Mouse (Mus musculus) midbrain, embryonic 14.5 days (tissue): ENCODE results near the gene Aldoart2. TPM values are rescaled to one million over a fixed set of nuclear protein-coding genes. Genes with fewer than 3 reads are reported as not detected.
"Not testable (repeated sequence)": the region's sequence is repeated elsewhere in the genome, so short reads cannot be mapped to it uniquely, and the experiment has no call there.

ENCODE experiments used
- ATAC-seq: fragments of 200-750 bp; cut with Nextera tagmentation; 2 replicates; pipeline ENCODE4 v1.8.0; 2017; ENCODE audit warnings: moderate number of reproducible peaks, moderate library complexity; ENCODE audit not compliant: low FRiP score, low TSS enrichment
- DNase-seq: peaks from one replicate; pipeline ENCODE4 v3.0.0-alpha.2; 2015
- H3K27ac ChIP-seq: fragments of 300-500 bp; sonication (generic); replicated peaks from 2 replicates; pipeline ENCODE4 v1.5.1; 2014; ENCODE audit warnings: mild to moderate bottlenecking, low read depth, low read length, moderate library complexity
- H3K27me3 ChIP-seq: fragments of 300-500 bp; sonication (generic); 2 replicates; pipeline ENCODE4 v1.6.1; 2014; ENCODE audit warnings: low read length, control low read depth, mixed read lengths; ENCODE audit not compliant: control insufficient read depth, insufficient read depth
- H3K36me3 ChIP-seq: fragments of 300-500 bp; sonication (generic); 2 replicates; pipeline ENCODE4 v1.6.1; 2014; ENCODE audit warnings: low read length, control low read depth; ENCODE audit not compliant: control insufficient read depth, insufficient read depth
- H3K4me1 ChIP-seq: fragments of 300-500 bp; sonication (generic); 2 replicates; pipeline ENCODE4 v1.6.1; 2014; ENCODE audit warnings: mild to moderate bottlenecking, antibody characterized with exemption, low read length, control low read depth; ENCODE audit not compliant: control insufficient read depth, insufficient read depth
- H3K4me2 ChIP-seq: fragments of 300-500 bp; sonication (generic); 2 replicates; pipeline ENCODE4 v1.6.1; 2014; ENCODE audit warnings: mild to moderate bottlenecking, low read length, moderate library complexity
- H3K4me3 ChIP-seq: fragments of 300-500 bp; sonication (generic); replicated peaks from 2 replicates; pipeline ENCODE4 v1.5.1; 2014; ENCODE audit warnings: low read depth, low read length
- H3K9ac ChIP-seq: fragments of 300-500 bp; sonication (generic); replicated peaks from 2 replicates; pipeline ENCODE4 v1.6.1; 2014; ENCODE audit warnings: mild to moderate bottlenecking, low read length, moderate library complexity
- H3K9me3 ChIP-seq: fragments of 300-500 bp; sonication (generic); 2 replicates; pipeline ENCODE4 v1.6.1; 2016; ENCODE audit warnings: low read length, control low read depth, mixed read lengths; ENCODE audit not compliant: control insufficient read depth
- WGBS: fragments of 180-500 bp; shearing (Covaris S2); extraction: QIAGEN DNeasy Blood & Tissue Kit; methylation state at CpG from one replicate; pipeline ENCODE4 v1.1.7; 2014; 5-methylcytosine and 5-hydroxymethylcytosine counted together
- polyA plus RNA-seq: library from polyadenylated mRNA; unstranded; fragments of >200 nt; fragmentation: Nextera tagmentation; extraction: Ambion mirVana; gene quantifications from 2 replicates; pipeline ENCODE4 v1.2.1, GENCODE M21; 2014

Gene Aldoart2
- polyA plus RNA-seq, 1 experiment from 2014 or later = not detected

DNA sequence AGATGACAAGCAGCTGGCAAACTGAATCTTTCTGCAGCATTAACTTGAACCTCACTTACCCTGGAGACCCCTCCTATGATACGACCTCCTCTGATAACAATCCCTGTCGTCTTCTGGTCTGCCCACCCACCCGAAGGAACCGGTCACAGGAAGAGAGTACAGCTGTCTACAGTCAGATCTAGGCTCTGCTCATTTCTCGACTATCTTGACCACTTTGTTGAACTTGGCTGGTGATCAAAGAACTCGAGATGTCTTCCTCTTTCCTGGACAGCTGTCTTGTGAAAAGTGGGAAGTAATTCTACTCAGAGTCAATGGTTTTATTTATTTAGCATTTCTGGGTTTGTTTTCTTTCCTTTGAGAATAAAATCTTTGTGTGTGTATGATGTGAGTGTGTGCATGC lies 4.6 kb downstream of the Aldoart2 start:
- Histone ChIP-seq H3K4me2 (no peak overlapping the region), H3K4me1 (0 out of 2 replicates have a peak, but pooled peaks cover 5% of the 10 kb centered on the region), H3K27me3 (no peaks in the 10 kb centered on the region), H3K9ac (no peak overlapping the region), H3K4me3 (no peak overlapping the region), H3K9me3 (no peaks in the 10 kb centered on the region), H3K27ac (no peak overlapping the region), H3K36me3 (no peaks in the 10 kb centered on the region)
- 80% methylated on average over 6 of the region's 6 CpGs for WGBS
- no peak for DNase-seq
- no peak for ATAC-seq

DNA sequence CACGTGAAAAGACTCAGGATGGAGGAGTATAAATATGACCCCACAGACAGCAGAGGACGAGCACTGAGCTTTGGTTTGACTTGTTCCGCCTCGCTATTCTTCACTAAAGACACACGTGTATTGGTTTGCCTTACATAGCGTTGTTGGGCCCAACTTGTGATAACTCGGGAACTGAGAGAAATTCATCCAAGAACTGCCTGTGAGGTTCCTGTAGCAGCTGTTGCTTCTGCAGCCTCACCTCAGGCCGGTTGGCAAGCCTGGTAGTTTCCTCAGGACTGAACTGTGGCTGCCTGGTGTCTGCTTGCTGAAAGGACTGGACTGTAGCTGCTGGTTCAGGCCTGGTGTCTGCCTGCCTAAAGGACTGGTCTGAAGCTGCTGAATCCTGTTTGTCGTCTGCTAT lies 5.6 kb downstream of the Aldoart2 start:
- Histone ChIP-seq H3K9ac (no peak overlapping the region), H3K27ac (no peak overlapping the region), H3K4me1 (0 out of 2 replicates have a peak, but pooled peaks cover 5% of the 10 kb centered on the region), H3K36me3 (no peaks in the 10 kb centered on the region), H3K4me3 (no peak overlapping the region), H3K27me3 (no peaks in the 10 kb centered on the region), H3K9me3 (no peaks in the 10 kb centered on the region), H3K4me2 (no peak overlapping the region)
- no peak for DNase-seq
- no peak for ATAC-seq
- WGBS = 88% methylated on average over 9 of the region's 9 CpGs

DNA sequence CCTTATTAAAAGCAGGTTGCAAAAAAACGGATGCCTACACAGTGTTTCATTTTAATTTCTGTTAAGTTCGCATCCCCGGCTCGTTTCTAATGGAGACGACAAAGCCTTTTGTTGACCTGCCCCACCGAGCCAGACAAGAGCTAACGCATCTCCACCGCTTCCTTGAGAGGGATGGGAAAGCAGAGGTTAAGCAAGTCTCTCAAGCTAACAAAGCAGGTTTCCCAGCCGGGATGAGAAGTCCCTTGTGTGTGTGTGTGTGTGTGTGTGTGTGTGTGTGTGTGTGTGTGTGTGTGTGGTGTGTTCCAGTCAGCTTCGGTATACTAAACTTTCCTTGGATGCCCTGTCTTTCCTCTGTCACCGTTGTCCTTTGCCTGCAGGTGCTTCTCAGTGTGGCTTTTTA lies 6.1 kb downstream of the Aldoart2 start:
- H3K9me3 ChIP-seq = no peaks in the 10 kb centered on the region
- DNase-seq (no peak), ATAC-seq (no peak)
- no peaks in the 10 kb centered on the region for H3K27me3 ChIP-seq
- no peaks in the 10 kb centered on the region for H3K36me3 ChIP-seq
- no peak overlapping the region for H3K9ac ChIP-seq
- H3K27ac ChIP-seq = no peak overlapping the region
- H3K4me3 ChIP-seq = no peak overlapping the region
- WGBS = 65% methylated on average over 11 of the region's 11 CpGs
- 0 out of 2 replicates have a peak, but pooled peaks cover 5% of the 10 kb centered on the region for H3K4me1 ChIP-seq
- H3K4me2 ChIP-seq = no peak overlapping the region

DNA sequence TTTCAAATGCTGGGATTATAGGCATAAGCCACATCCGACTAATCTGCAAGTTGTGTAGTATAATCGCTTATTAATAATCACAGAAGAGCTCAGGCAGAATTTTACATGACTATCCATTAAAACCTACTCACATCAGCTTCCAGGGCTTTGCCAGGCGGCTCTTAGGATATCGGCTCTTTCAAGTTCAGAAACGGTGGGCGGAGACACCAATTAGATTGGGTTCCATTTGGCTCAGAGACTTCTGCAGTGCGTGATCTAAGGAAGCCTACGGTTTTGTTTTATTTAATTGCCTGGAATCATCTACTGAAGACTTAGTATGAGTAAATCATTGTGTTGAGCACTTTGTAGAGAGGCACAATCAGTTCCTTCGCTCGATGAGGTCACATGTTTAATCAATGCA lies 6.6 kb downstream of the Aldoart2 start:
- H3K4me1 ChIP-seq = 0 out of 2 replicates have a peak, but pooled peaks cover 5% of the 10 kb centered on the region
- H3K27me3 ChIP-seq = no peaks in the 10 kb centered on the region
- H3K27ac ChIP-seq = no peak overlapping the region
- H3K9ac ChIP-seq = no peak overlapping the region
- H3K9me3 ChIP-seq = no peaks in the 10 kb centered on the region
- DNase-seq (no peak), ATAC-seq (no peak)
- H3K36me3 ChIP-seq = no peaks in the 10 kb centered on the region
- 89% methylated on average over 10 of the region's 10 CpGs for WGBS
- no peak overlapping the region for H3K4me2 ChIP-seq
- H3K4me3 ChIP-seq = no peak overlapping the region

DNA sequence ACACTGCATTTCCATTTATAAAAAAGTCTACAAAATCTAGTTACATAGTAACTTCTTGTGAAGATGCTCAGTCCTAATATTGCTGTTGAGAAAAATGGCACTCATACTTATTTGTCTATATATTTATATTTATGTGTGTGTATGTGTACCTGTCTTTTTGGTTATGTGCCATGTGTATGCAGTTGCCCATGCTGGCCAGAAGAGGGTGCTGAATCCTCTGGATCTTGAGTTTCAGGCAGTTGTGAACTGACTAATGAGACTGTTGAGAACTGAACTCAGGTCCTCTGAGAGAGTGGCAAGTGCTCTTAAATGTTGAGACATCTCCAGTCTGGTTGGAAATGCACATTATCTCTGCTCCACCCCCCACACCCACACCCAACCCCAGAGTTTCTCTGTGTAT lies 8.1 kb downstream of the Aldoart2 start:
- H3K4me2 ChIP-seq = no peak overlapping the region
- DNase-seq = no peak
- no peak overlapping the region for H3K27ac ChIP-seq
- no peaks in the 10 kb centered on the region for H3K36me3 ChIP-seq
- no peak for ATAC-seq
- no peaks in the 10 kb centered on the region for H3K27me3 ChIP-seq
- no peaks in the 10 kb centered on the region for H3K9me3 ChIP-seq
- H3K4me3 ChIP-seq = no peak overlapping the region
- 0 out of 2 replicates have a peak, but pooled peaks cover 5% of the 10 kb centered on the region for H3K4me1 ChIP-seq
- no peak overlapping the region for H3K9ac ChIP-seq

DNA sequence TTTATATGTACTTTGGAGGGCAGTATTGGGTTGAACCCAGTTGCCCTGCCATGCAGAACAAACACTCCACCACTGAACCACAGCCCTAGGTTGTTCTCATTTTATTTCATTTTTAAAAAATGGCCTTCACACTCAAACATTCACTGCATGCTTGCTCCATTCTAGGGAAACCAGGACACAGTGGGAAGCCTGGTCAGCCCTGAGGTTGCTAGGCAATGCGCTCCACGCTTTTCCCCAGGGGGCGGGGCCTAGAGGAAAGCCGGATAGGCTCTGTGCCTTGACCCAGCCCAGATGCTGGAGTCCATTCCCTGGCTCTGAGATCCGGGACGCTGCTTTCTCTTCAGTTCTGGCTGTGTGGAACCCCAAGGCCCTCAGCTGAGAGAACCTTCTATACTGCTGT lies 8.8 kb downstream of the Aldoart2 start:
- WGBS = 3% methylated on average over 6 of the region's 6 CpGs
- no peak overlapping the region for H3K27ac ChIP-seq
- ATAC-seq (no peak), DNase-seq (peak; percentile 62)
- no peak overlapping the region for H3K9ac ChIP-seq
- H3K4me1 ChIP-seq = 0 out of 2 replicates have a peak, but pooled peaks cover 5% of the 10 kb centered on the region
- no peak overlapping the region for H3K4me2 ChIP-seq
- H3K4me3 ChIP-seq = no peak overlapping the region
- H3K9me3 ChIP-seq = no peaks in the 10 kb centered on the region
- no peaks in the 10 kb centered on the region for H3K27me3 ChIP-seq
- no peaks in the 10 kb centered on the region for H3K36me3 ChIP-seq

DNA sequence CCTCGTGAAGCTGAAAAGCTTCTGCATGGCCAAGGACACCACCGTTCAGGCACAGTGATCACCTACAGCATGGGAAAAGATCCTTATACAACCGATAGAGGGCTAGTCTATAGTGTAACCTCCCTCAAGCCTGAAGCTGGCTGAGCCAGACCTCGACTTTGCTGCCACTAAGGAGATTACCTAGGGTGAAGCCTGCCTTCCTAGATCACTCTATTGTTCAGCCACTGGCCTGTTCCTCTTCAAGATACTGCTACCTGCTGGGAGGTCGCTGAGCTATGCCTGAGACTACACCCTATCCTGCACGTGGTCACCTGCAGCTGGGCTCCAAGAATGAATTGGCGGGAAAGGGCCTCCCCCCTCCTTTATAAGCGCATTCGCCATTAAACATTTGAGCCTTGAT lies 21.9 kb downstream of the Aldoart2 start:
- H3K4me2 ChIP-seq, ATAC-seq, H3K4me1 ChIP-seq, H3K9ac ChIP-seq, DNase-seq, H3K9me3 ChIP-seq, H3K27ac ChIP-seq, H3K4me3 ChIP-seq, H3K36me3 ChIP-seq, H3K27me3 ChIP-seq: not testable (repeated sequence)
- WGBS = 50% methylated on average over 9 of the region's 9 CpGs

DNA sequence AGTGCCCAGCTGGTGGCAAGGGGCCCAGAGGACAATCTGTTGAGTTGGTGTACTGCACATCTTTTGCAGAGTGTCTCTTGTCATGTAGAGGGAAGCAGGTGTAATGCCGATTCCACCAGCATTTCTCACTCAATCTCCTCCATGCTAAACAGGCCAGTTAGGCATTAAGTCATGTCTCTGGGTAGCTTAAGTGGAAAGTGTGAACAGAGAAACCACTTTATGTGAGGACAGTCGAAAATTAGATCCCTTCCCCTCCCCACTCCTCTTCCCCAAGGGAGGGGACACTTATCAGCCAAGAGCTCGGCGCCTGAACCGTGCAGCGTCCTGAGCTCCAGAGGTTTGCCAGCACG lies 33.5 kb downstream of the Aldoart2 start:
- H3K9ac ChIP-seq = peak overlapping the region; percentile 40
- 6% methylated on average over 7 of the region's 7 CpGs for WGBS
- H3K27ac ChIP-seq = no peak overlapping the region
- peaks cover 51% of the 10 kb centered on the region for H3K27me3 ChIP-seq
- H3K4me3 ChIP-seq = peak overlapping the region; percentile 50
- peak overlapping the region; percentile 92 for H3K4me2 ChIP-seq
- ATAC-seq (0 out of 2 replicates have a peak, but pooled peaks have one; percentile 5), DNase-seq (peak; percentile 15)
- H3K9me3 ChIP-seq = no peaks in the 10 kb centered on the region
- H3K4me1 ChIP-seq = peaks cover 18% of the 10 kb centered on the region
- H3K36me3 ChIP-seq = no peaks in the 10 kb centered on the region

DNA sequence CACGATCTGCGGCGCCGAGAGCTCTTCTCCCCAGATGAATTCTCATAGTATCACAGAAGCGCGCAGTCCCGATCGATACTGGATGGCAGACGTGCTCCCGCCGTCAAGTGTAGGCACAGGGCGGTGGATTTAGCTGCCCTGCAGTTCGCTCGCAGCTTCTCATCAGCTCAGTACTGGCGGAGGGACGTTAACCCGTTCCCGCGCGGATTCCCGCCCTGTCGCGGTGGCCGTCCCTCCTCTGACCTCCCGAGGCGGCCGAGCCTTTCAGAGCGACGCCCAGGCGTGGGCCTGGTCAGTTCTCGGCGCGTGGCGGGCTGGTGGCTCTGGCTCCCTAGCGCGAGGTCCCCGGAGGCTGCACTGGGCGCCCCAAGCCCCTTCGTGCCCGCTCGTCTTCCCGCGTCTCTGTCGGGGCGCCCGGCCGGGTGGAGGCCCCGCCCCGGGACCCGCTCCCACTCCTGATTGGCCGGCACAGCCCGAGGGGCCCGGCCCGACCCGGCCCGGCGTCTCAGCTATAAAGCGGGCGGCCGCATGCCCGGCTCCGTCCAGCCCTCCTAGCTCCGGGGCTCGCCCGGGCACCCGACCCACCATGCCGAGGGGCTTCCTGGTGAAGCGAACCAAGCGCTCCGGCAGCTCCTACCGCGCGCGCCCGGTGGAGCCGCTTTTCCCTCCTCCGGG lies 34.0 kb downstream of the Aldoart2 start, which contains the start of gene Insm2:
Gene Insm2 (plus strand): TSS at position 541 of the 675 bp plus-strand sequence.
- Histone ChIP-seq H3K4me1 (peaks cover 18% of the 10 kb centered on the region), H3K36me3 (no peaks in the 10 kb centered on the region), H3K4me3 (peak within 1 kb of the TSS; percentile 50), H3K27me3 (peaks cover 51% of the 10 kb centered on the region), H3K27ac (no peak within 1 kb of the TSS), H3K4me2 (peak within 1 kb of the TSS; percentile 92), H3K9me3 (no peaks in the 10 kb centered on the region), H3K9ac (peak within 1 kb of the TSS; percentile 40)
- DNase-seq (peak; percentile 68), ATAC-seq (peak; percentile 69)
- WGBS = under 1% methylated on average over 75 of the region's 77 CpGs
